Mouse (Mus musculus): ENCODE results near the gene Eef2k.
A peak's percentile ranks its signal among the peaks of the same experiment; 100 is the strongest.

Eef2k gene

DNA sequence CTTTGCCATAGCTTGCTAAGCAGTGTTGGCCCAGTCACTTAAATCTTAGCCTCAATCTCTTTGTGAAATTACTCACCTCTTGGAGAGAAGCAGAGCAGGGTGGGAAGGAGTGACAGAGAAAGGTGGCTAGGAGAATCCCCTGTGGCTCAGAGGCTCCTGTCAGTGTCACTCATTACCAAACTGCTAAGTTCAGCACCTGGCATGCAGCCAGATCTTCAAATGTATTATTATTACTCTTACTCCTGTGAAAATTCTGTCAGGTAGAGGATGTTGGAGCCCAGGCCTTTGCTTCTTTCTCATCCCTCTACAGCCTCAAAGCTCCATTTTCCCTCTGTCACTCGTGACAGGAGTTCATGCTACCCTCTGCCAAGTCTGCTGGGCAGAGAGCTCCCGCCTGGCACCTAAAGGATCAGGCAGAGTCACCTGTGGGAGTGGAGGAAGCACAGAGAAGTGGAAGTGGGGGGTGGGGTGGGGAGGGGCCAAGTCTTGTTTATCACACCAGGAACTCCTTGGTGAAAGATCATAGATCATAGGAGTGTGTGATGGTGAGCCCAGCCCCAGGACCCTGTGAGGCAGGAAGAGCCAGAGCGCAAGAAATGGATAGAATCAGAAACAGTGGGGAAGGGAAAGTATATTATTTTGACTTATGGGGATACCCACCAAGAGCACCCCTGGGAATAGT is 6.3 kb downstream of the Eef2k start:
- no peak for DNase-seq

DNA sequence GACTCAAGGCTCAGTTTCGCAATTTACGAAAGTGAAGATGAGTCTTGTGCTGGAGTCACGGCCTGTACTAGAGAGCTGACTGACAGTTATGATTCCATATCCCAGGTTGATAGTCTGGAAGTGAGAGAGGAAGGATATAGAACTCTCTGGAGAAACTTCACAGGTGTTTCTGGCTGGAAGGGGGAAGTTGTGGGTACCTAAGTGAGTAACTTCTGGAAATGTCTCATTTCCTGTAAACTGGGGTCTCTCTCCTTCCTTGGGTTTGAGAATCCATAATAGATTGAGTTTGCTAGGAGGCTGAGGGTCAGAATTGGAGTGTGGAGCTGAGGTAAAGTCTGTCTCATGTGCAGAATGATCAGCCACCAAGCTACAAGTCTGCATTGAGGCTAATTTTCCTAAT is 7.5 kb downstream of the Eef2k start:
- no peak for DNase-seq

DNA sequence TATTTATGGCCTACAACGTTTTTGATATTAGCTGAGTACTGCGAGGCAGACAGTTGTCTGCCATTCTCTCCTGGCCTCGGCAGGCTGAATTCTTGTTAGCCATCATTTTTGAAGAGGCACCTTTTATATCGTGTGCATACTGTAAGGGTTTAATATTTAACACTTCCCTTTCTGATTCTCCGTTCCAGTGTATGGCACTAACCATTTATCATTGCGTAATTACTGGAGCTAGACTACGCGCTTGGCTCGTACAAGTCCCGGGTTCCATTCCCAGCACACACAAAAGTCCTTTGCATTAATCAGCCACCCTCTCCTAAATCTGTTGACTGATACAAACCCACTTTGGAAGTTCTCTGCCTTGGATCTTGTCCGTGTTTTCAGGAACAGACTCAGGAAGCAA is 17.2 kb downstream of the Eef2k start:
- no peak for DNase-seq

DNA sequence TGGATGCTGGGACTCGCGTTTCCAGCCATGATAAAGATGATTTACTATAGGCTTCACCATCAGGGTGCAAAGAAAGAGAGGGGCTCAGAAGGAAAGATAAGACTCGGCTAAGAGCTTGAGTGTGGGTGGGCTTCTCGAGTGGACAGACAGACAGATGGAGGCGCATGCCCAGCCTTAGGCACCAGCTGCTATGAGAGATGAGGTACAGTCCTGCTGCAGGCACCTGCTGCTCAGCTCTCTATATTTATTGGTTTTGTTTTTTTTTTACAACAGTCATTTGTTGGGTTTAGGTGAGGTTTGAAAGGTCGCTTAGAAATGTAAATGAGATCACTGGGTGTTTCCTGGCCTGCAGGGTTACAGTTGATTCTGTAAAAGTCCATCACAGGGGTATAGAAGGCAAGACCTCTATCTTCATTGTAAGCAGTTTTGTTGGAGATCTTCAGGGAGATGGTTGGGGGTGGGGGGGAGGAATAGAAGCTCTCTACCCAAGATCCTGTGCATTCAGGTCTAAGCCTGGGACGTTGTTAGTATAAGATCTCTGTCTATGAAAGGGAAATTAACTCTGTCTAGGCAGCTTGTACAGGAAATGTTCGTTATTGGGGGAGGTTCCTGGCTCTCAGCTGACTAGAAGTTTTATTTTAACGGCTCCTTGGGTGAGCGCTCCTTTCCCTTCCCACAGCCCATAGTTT is 18.3 kb downstream of the Eef2k start:
- DNase-seq = no peak

DNA sequence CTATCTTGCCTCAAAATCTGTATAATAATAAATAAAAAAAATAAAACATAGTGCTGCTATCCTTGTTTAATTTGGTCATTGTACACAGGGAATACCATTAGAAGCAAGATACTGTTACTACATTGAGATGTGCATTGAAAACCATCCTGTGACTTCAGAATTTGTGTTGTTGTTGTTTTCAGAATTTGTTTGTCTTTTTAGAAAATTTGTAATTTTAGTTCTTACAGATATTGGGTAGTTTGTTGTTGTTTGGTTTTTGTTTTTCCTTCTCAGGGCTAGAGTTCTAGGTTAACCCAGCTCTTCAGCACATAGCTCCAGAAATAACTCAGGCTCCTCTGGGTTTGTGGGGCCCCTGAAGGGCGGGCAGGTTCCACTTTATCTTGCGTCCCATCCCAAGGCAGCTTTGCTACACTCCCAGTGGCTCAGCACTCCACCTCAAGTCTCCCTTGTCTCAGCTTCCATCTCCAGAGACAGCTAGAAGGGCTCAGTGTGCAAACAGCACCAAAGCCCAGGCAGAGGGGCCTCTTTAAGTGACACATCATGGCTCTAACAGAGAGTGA is 18.9 kb downstream of the Eef2k start:
- DNase-seq = peak; percentile 91

DNA sequence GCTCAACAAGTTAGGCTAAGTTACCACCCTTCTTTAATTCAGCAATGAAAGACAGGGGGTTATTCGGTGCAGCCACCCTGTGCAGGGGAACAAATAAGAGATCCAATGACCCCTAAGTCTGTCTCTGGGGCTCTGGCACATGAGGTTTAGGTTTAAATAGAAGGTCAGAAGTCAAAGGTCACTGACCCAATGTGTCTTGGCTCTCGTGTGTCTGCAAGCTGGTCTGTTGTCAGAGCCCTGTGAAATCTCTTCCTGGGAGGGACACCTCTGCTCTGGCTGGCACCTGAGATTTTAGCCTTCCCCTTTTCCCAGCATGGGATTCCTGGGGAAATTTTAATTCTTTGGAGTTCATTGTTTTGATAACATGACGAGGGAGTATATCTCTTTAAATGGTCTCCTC is 19.6 kb downstream of the Eef2k start:
- no peak for DNase-seq

DNA sequence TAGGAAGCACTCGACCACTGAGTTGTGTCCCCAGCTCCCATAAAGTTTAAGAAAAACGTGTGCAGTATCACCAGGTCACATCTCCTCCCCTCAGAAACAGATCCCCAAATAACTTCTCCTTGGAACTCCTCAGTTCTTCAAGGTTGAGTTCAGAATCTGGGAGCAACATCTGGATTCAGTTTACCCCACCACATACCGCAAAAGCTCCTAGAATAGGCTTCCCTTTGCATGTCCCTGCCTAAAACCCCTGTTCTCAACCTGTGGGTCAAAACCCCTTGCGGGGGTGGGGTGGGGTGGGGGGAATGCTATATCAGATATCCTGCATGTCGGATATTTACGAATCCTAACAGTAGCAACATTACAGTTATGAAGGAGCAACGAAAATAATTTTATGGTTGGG is 20.0 kb downstream of the Eef2k start:
- DNase-seq = no peak

DNA sequence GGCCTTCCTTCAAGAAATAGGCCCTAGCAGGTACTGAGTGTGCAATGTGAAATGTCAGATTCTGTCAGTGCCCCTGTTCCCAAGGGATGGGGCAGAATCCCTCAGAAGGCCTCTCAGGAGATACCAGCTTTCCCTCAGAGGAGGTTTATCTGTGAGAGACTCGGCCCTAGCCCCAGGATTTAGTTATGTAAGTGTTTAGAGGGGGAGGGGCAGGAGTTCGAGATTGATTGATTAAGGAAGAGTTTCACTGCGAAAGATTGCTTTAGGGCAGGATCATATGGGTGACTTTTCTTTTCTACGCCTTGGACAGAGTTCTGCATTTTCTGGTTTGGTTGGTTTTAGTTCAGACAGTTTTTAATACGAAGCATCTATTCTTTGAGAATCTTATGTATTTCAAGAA is 20.8 kb downstream of the Eef2k start:
- DNase-seq = peak; percentile 53

DNA sequence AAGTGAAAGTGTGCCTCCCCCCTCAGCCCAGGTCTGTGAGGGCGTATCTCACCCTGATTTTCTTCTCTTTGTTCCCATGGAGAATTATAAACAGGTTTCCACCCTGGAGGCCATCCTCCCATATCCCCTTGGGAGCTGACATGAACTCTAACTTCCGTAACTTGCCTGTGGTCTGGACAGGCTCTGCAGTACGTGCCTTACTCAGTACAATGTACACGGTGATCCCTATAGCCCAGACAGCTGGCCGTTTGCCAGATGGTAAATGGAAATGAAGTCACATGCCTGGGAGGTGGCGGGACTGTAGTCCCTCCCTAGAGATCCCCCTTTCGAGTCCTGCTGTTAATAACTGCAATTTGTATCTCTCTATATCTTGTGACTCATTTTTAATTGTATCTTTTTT is 22.5 kb downstream of the Eef2k start:
- peak; percentile 78 for DNase-seq

DNA sequence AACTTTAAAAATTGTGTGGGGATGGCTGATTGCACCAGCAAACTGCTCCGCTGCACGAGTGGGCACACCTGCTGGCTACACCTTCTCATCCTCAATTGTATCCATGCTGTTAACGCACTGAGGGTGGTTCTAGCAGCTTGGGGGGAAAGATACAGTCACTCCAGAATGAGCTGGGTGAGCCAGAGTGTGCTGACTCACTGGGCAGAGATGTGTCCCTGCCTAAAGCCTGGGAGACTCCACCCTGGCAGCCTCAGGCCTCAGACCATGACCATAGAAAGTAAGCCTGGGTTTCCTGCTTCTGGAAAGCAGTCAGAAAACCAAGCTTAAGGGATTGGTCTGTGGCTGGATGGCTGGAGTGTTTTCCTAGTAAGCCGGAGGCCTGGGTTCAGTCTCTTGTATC is 23.2 kb downstream of the Eef2k start:
- DNase-seq = peak; percentile 91

DNA sequence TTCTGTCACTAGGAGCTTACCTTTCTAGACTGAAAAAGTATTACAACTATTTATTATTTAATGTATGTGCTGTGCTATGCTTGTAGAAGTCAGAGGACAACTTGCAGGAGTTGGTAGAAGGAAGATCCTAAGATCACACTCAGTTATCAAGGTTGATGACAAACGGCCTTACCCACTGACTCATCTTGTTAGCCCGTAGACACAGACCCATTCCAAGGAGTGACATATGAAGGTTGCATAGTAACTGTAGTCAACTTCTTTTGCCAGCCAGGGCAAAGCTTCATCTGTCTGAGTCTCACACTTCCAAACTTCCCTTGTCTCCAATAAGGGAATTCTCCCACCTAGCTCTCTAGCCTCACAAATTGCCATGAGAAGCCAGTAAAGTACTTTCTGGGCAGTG is 24.1 kb downstream of the Eef2k start:
- no peak for DNase-seq

DNA sequence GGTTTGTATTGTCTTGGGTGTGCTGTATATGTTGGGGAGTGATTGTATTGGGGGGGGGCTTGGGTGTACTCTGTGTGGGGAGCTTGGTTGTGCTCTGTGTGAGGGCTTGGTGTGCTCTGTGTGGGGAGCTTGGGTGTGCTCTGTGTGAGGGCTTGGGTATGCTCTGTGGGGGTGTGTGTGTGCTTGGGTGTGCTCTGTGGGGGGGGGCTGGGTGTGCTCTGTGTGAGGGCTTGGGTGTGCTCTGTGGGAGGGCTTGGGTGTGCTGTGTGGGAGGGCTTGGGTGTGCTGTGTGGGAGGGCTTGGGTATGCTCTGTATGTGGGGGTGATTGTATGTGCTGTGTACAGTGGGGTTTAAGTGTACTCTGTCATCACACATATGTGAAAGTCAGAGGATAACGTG is 25.1 kb downstream of the Eef2k start:
- DNase-seq = peak; percentile 70

DNA sequence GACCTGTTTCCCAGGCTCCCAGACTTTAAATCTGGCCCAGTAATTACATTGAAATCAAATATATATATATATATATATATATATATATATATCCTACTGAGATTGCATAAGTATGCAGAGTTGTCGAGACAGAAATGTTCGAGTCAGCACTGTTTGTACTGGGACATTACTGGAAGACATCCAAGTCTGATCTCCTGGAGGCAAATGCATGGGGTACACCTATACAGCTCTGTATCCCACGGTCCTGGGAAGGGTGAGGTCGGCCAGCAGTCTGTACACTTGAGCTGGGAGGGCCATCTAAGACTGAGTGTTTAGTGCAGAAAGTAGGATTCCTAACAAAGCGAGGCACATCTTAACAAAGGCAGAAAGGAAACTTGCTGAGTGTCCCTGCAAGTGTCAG is 27.3 kb downstream of the Eef2k start:
- DNase-seq = no peak

DNA sequence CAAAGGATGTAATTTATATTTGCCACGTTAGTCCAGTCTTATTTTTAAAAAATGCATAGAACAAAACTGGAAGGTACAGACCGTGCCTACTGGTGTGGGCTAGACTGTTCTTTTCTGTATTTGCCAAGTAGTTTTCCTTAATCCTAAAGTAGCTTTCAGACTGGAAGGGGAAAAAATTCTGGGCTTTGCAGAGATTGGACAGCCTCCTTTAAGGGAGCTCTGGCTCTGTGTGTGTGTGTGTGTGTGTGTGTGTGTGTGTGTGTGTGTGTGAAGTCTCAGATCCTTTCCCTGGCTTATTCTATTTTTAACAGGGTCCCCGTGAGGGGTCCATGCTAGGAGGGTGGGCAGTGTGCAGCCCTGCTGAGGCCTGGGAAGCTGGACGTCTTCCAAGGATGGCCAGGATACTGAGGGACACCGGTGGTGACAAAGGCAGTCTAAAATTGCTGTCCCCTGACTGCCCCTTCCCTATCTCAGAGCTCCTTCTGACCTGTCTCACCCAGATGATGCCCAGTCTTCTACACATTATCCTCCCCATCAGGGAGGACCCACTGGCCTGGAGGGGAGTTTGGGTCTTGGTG is 27.9 kb downstream of the Eef2k start:
- no peak for DNase-seq

DNA sequence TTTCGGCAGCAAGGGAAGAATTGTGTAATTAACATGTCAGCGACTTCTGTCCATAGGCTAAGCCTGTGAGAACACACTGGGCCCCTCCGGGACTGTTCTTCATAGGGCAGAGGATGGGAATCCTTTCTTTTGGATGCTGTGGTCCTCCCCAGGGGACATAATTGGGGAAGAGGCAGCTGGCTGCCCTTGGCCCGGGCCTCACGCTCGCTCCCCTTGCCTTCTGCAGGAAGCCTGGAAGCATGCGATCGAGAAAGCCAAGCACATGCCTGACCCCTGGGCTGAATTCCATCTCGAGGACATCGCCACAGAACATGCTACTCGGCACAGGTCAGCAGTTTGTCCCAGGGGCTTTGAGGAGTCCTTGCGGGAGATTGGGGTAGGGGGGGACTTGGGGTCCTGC is 30.5 kb downstream of the Eef2k start:
- DNase-seq = no peak

DNA sequence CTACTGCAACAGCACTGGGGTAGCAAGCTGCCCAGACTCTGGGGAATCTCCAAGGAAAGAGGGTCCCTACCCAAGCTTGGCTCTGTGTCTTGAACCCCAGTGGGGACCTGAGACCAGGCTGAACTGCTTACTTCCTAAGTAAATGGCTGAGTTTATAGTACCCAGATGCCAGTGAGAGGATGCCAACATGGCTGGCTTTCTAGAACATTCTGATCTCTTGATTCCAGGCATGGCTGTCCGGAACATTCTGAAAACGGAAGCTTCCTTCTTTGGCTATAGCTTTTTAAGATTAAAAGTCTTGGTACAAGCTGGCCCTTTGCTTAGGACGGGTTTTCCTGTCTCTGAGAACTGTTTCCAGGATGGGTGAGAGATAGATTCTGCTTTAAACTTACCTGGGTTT is 31.4 kb downstream of the Eef2k start:
- DNase-seq = no peak

DNA sequence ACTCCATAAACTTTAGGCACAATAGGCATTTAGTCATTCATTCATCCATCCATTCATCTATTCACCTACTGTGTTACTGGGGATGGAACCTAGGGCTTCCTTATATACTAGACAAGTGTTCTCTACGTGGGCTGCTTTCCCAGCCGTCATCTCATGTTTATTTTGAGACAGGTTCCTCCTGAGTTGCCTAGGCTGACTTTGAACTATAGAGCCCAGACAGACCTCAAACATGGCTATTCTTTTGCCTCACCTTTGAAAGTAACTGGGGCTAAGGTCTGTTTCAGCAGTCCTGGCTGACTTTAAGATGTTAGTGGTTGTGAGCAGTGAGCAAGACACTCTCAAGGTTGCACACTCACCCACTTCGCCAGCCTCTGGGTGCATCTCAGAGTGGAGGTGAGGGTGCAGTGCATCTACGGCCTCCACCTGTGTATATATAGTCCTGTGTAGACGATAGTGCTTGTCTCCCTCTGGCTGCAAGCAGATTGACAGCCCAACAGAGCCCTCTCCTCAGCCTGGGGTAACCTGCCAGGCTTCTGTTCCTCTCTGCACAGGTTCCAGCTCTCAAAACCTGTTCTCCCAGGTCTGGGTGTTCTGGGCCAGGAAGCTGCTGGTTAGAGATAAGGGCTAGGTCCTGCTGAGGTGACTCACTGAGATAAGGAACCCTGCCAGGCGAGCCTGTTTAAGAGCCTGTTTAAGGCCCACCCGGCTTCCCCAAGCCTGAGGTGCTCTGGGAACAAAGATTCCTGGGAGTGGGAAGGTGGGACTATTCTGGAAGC is 32.3 kb downstream of the Eef2k start:
- DNase-seq = peak; percentile 90

DNA sequence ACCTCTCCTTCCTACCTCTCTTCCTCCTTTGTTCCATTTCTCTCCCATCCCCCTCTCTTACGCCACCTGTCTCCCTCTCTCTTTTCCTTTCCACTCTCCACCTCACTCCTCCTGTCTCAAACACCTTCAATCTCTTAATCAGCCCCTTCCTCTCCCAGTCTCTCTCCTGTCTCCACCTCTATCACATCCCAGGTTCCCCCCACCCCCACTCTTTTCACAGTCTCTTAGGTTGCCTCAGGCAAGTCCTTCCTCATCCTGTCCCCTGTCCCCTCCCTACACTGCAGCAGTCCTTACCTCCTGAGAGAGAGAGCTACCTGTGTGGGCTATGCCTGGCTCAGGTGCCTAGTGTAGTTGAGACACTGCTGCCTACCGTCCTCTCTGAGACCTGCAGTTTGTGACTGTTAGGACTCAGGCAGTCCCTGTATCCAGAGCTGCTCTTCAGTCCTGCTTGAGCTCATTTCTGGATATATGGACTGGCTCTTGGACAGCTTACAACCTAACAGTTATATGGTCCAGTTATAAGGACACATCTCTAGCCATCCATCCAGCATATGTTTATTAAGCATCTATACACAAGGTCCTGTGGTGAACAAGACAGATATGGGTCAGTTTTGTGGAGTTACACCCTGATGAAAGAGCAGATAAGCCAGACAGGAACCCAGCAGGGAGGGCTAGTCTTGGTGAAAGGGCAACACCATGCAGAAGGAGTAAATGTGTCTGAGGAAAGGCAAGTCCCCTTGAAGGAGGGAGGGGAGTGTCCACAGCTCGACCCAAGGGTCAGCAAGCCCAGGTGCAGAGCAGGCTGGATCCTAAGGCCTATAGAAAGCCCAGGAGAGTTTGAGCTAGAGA is 33.1 kb downstream of the Eef2k start:
- peak; percentile 49 for DNase-seq

DNA sequence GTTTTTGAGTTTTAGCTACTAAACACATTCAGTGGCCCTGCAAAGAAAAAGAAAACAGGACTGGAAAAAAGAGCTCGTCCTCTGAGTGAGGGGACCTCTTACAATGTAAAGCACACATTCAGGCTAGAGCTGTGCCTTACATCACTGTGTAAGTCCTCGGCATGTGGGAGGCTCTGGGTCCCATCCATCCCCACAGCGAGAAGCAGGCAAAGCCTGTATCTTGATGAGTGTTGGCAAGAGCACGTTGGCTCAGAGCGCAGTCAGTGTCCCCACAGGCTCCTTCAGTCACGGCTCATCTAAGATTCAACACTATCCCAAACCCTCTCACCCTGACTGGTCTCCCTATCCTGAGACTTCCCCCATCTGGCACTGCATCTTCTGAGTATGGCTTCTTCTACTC is 35.6 kb downstream of the Eef2k start:
- DNase-seq = no peak

DNA sequence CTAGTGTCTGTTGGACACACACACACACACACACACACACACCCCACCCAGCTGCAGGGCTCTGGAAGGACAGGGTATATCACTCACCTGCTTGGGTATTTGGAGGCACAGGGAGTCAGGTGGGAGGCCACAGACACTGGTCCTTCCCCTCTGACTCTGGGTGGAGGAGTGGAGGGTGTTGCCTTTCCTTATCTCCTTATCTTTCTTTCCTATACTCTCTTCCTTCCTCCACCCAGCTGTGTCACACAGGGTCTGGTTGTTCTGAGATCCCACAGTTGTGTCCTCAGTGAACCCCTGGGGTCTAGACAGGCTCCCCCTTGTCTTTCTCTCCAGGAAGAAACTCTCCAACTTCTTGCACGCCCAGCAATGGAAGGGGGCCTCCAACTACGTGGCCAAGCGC is 37.3 kb downstream of the Eef2k start:
- peak; percentile 78 for DNase-seq

DNA sequence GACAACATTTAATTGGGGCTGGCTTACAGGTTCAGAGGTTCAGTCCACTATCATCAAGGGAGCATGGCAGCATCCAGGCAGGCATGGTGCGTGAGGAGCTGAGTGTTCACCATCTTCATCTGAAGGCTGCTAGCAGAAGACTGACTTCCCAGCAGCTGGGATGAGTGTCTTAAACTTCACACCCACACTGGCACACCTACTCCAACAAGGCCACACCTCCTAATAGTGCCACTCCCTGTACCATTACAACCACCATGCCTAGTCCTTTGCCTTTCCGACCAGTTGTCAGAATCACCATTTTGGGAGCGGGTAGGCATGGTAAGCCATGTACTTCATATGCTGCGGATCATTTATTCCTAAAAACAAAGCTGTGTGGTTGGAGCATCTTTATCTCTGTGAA is 38.1 kb downstream of the Eef2k start:
- DNase-seq = peak; percentile 66

DNA sequence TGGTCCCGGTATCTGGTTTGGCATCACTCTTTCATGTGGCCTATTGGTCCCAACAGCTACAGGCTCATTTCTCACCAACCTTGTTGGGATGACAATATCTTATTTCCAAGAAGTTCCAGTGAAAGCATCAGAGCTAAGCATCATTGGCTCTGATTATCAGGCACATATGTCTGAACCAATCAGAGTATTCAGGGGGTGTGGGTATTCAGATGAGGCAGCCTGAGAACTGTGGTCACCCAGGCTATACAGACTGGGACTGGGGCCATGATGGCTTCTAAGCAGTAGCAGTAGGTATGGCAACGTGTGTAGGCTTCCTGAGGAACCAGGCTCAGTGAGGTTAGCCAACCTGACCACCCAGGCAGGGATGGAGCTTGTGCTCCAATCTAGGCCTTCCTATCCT is 38.8 kb downstream of the Eef2k start:
- DNase-seq = no peak

DNA sequence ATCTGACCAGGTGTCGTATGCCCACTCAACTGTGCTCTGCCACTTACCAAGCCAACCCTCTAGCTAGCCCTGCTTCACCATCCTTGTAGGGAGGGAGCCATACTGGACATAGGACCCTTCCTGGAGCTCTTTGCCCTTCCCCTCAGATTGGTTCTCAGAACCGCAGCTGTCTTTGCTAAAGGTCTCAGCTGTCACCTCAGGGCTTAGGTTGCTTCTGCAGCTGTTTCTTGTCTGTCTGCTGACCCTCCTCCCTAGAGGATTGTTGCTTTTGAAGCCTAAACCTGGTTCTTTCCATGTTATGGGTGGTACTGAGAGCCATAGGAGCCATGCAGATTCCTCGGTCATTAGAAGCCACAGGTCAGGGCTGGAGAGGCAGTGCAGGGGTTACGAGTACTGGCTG is 40.0 kb downstream of the Eef2k start:
- no peak for DNase-seq
